Mouse (Mus musculus) limb, embryonic 11.5 days (tissue): ENCODE results near the gene Inhbc. TPM values are rescaled to one million over a fixed set of nuclear protein-coding genes. Genes with fewer than 3 reads are reported as not detected.
A peak's percentile ranks its signal among the peaks of the same experiment; 100 is the strongest.

Source experiments
- ATAC-seq: fragments of 200-750 bp; cut with Nextera tagmentation; 2 replicates; pipeline ENCODE4 v1.8.0; 2017; ENCODE audit warnings: low read depth; ENCODE audit not compliant: insufficient number of reproducible peaks, low FRiP score, low TSS enrichment
- DNase-seq: peaks from one replicate; pipeline ENCODE4 v3.0.0-alpha.2; 2015; ENCODE audit warnings: low spot score
- H3K27ac ChIP-seq: fragments of 300-500 bp; sonication (generic); replicated peaks from 2 replicates; pipeline ENCODE4 v1.5.1; 2014; ENCODE audit warnings: low read depth, mild to moderate bottlenecking, low read length
- H3K27me3 ChIP-seq: fragments of 300-500 bp; sonication (generic); 2 replicates; pipeline ENCODE4 v1.6.1; 2014; ENCODE audit warnings: mild to moderate bottlenecking, low read length, mixed read lengths; ENCODE audit not compliant: control insufficient read depth, insufficient read depth
- H3K36me3 ChIP-seq: fragments of 300-500 bp; sonication (generic); 2 replicates; pipeline ENCODE4 v1.6.1; 2014; ENCODE audit warnings: mild to moderate bottlenecking, low read length, moderate library complexity, mixed read lengths; ENCODE audit not compliant: control insufficient read depth, insufficient read depth
- H3K4me1 ChIP-seq: fragments of 300-500 bp; sonication (generic); 2 replicates; pipeline ENCODE4 v1.6.1; 2014; ENCODE audit warnings: low read length, mixed read lengths; ENCODE audit not compliant: control insufficient read depth, insufficient read depth
- H3K4me2 ChIP-seq: fragments of 300-500 bp; sonication (generic); 2 replicates; pipeline ENCODE4 v1.6.1; 2014; ENCODE audit warnings: low read depth, mild to moderate bottlenecking, moderate library complexity; ENCODE audit not compliant: severe bottlenecking
- H3K4me3 ChIP-seq: fragments of 300-500 bp; sonication (generic); 2 replicates; pipeline ENCODE4 v1.5.1; 2014; ENCODE audit warnings: low read depth, low read length
- H3K9ac ChIP-seq: fragments of 300-500 bp; sonication (generic); 2 replicates; pipeline ENCODE4 v1.6.1; 2014; ENCODE audit warnings: mild to moderate bottlenecking, low read length
- H3K9me3 ChIP-seq: fragments of 300-500 bp; sonication (generic); 2 replicates; pipeline ENCODE4 v1.6.1; 2016; ENCODE audit warnings: low read length; ENCODE audit not compliant: control insufficient read depth
- WGBS: fragments of 180-500 bp; shearing (Covaris S2); extraction: QIAGEN DNeasy Blood & Tissue Kit; methylation state at CpG from one replicate; pipeline ENCODE4 v1.1.7; 2014; 5-methylcytosine and 5-hydroxymethylcytosine counted together
- polyA plus RNA-seq: library from polyadenylated mRNA; unstranded; fragments of >200 nt; fragmentation: Nextera tagmentation; extraction: Ambion mirVana; gene quantifications from 2 replicates; pipeline ENCODE4 v1.2.1, GENCODE M21; 2014

Inhbc gene
- polyA plus RNA-seq, 1 experiment from 2014 or later: 0.15 TPM

DNA sequence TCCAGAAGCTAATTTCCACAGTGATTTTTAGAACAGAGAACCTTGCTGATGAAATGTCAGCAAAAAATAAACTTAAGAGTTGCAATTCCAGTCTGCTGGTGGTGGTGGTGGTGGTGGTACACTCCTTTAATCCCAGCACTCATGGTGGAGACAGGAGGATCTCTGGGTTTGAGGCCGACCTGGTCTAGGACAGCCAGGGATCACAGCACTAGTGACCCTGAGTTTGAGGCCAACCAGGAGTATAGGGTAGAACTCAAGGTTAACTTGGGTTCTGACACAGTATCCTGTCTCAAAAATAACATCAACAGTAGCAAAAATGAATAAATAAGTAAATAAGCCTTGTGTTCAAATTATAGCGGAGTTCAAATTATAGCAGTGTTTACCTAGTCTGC, 11.5 kb upstream of the Inhbc start:
- WGBS: 57% methylated on average over 2 of the region's 2 CpGs
- DNase-seq: no peak

DNA sequence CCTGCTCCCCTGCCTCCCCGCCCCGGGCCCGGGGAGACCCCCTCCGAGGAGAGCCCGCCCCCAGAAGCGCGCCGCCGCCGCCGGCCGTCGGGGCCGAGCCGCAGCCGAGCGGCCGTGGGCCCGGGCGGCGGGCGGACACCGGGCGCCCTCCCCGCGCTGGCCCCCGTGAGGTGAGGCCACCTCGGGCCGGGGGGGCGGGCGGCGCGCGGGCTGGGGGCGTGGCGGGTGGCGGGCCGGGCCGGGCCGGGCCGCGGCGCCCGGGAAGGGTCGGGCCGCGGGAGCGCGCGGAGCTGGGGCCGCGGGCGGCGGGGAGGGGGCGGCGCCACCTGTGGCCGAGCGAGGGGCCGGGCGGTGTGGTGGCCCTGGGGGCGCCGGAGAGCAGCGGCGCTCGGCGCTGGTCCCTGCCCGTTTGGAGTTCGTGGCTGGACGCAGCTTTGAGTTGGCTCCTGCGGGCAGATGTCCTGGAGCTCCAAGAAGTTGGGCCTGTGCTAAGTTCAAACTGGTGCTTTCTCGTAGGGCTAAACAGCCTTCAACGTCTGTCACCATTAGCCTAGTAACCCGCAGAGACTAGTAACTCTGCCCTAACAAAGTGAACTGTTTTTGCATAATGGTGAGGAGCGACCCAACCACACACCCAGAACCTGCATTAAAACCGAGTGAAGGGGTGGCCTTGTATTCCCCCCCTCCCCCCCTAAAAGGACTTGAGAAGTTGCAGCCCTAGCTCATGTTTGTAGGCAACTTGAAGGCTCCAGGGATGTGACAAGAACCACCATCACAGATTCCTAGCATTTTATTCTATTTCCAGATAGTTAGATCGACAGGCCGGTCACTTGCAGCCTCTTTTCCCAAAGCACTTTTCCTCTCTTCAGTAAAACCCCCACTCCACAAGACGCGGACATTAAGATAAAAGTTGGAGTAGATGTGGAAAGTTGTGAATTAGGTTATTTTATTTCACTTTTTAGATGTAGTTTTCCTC, 10.8 kb upstream of the Inhbc start:
- no peaks in the 10 kb centered on the region for H3K27me3 ChIP-seq
- peak; percentile 80 for DNase-seq
- H3K4me1 ChIP-seq: peaks cover 5% of the 10 kb centered on the region; the same call in 1 of the 2 replicates
- ATAC-seq: peak; percentile 60
- H3K9ac ChIP-seq: peak overlapping the region; percentile 97
- no peaks in the 10 kb centered on the region for H3K9me3 ChIP-seq
- H3K27ac ChIP-seq: peak overlapping the region; percentile 99
- no peaks in the 10 kb centered on the region for H3K36me3 ChIP-seq
- peak overlapping the region; percentile 57 for H3K4me3 ChIP-seq
- 3% methylated on average over 21 of the region's 79 CpGs for WGBS
- peak overlapping the region; percentile 58 for H3K4me2 ChIP-seq

More for the DNA sequence above, 11.5 kb upstream of the Inhbc start:
- no peaks in the 10 kb centered on the region for H3K36me3 ChIP-seq
- H3K9ac ChIP-seq: no peak overlapping the region; the same call in 1 of the 2 replicates
- H3K4me3 ChIP-seq: peak overlapping the region; percentile 57
- peaks cover 5% of the 10 kb centered on the region; the same call in 1 of the 2 replicates for H3K4me1 ChIP-seq
- ATAC-seq: no peak
- no peaks in the 10 kb centered on the region for H3K27me3 ChIP-seq
- H3K9me3 ChIP-seq: no peaks in the 10 kb centered on the region
- H3K4me2 ChIP-seq: peak overlapping the region; percentile 58
- H3K27ac ChIP-seq: peak overlapping the region; percentile 99; the same call in 1 of the 2 replicates

DNA sequence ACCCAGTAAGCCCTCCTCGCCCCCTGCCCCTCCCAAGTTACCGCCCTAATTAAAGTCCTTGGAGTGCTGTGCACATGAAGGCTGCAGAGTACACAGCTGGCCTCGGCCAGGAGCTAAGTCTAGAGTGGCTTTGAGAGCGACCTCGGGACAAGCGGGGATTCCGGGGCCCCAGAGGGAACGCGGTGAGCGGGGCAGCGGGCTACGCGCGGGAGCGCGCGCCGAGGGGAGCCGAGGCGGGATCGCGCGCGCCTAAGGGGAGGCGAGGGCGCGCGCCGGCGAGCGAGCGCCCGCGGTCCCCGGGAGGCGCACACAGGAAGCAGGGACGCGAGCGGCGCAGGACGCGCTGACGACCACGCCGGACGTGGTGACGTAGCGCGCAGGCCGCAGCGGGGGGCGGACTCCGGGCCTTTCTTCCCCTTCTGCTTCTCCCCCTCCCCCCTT, 10.0 kb upstream of the Inhbc start, which contains the start of gene R3hdm2:
Gene R3hdm2, plus strand, starts transcription at position 77 of the 441 bp plus-strand sequence.
- peaks cover 5% of the 10 kb centered on the region; the same call in 1 of the 2 replicates for H3K4me1 ChIP-seq
- ATAC-seq: peak; percentile 91

DNA sequence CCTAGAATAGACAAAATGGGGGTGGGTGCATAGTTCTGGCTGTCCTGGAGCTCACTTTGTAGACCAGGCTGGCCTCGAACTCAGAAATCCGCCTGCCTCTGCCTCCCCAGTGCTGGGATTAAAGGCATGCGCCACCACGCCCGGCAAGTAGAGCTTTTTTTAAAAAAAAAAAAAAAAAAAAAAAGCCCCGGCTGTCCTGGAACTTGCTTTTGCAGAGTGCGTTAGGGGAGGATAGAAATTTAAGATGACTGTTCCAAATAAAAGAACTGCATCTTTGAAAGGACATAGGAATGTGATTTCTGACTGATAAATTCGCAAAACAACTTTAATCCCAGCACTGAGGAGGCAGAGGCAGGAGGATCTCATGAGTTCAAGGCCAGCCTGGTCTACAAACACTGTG, 9.4 kb upstream of the Inhbc start:
- no peaks in the 10 kb centered on the region for H3K36me3 ChIP-seq
- H3K27me3 ChIP-seq: no peaks in the 10 kb centered on the region
- peak overlapping the region; percentile 57 for H3K4me3 ChIP-seq
- peak overlapping the region; percentile 97 for H3K9ac ChIP-seq
- no peak for DNase-seq
- peak overlapping the region; percentile 58 for H3K4me2 ChIP-seq
- no peak for ATAC-seq
- peaks cover 5% of the 10 kb centered on the region; the same call in 1 of the 2 replicates for H3K4me1 ChIP-seq
- H3K9me3 ChIP-seq: no peaks in the 10 kb centered on the region
- peak overlapping the region; percentile 99; the same call in 1 of the 2 replicates for H3K27ac ChIP-seq
- 87% methylated on average over 8 of the region's 8 CpGs for WGBS

More for the DNA sequence above, 10.0 kb upstream of the Inhbc start, which contains the start of gene R3hdm2:
- H3K4me2 ChIP-seq: peak within 1 kb of the TSS; percentile 58
- H3K27ac ChIP-seq: peak within 1 kb of the TSS; percentile 99
- DNase-seq: peak; percentile 98
- H3K27me3 ChIP-seq: no peaks in the 10 kb centered on the region
- H3K9ac ChIP-seq: peak within 1 kb of the TSS; percentile 97
- WGBS: under 1% methylated on average over 44 of the region's 53 CpGs
- H3K36me3 ChIP-seq: no peaks in the 10 kb centered on the region
- no peaks in the 10 kb centered on the region for H3K9me3 ChIP-seq
- H3K4me3 ChIP-seq: peak within 1 kb of the TSS; percentile 57

DNA sequence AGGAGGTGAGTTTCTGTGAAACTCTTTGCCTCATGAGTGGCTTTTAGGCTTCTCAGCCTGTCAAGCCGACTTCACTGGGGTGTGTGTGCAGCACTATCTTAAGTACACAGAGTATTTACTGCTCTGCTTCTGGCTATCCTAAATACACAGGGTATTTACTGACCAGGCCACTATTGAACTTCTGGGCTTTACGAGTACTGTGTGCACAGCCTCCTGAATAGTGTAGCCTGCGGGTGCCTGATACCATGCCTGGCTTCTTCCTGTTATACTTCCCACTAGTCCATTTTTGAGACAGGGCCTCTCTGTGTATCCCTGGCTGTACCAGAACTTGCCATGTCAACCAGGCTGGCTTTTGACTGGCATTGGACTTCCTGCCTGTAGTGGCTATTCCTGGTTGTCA, 7.5 kb upstream of the Inhbc start:
- Histone ChIP-seq H3K9ac (no peak overlapping the region), H3K4me3 (no peak overlapping the region), H3K9me3 (no peaks in the 10 kb centered on the region), H3K27ac (no peak overlapping the region), H3K36me3 (no peaks in the 10 kb centered on the region), H3K27me3 (no peaks in the 10 kb centered on the region), H3K4me2 (no peak overlapping the region), H3K4me1 (peaks cover 5% of the 10 kb centered on the region; the same call in 1 of the 2 replicates)
- ATAC-seq (no peak), DNase-seq (no peak)
- WGBS: 68% methylated on average over 3 of the region's 3 CpGs

DNA sequence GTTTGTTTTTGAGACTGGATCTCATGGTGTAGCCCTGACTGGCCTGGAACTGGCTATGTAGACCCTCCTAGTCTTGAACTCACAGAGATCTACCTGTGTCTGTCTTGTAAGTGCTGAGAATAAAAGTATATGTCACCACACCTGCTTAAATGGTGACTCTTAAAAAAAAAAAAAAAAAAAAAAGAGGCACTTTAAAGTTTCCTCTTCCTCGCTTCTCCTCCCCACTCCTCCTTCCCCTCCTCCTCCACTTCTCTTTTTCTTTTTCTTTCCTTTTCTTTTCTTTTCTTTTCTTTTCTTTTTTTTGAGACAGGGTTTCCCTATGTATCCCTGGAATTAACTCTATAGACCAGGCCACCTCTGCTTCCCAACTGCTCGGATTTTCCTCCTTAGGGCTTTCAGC, 792 bp upstream of the Inhbc start:
- Histone ChIP-seq H3K36me3 (no peaks in the 10 kb centered on the region), H3K9ac (no peak overlapping the region), H3K4me1 (no peaks in the 10 kb centered on the region), H3K27me3 (no peaks in the 10 kb centered on the region), H3K9me3 (no peaks in the 10 kb centered on the region), H3K27ac (no peak overlapping the region), H3K4me3 (no peak overlapping the region), H3K4me2 (no peak overlapping the region)
- no peak for ATAC-seq
- WGBS: 88% methylated on average over 2 of the region's 2 CpGs
- DNase-seq: no peak

DNA sequence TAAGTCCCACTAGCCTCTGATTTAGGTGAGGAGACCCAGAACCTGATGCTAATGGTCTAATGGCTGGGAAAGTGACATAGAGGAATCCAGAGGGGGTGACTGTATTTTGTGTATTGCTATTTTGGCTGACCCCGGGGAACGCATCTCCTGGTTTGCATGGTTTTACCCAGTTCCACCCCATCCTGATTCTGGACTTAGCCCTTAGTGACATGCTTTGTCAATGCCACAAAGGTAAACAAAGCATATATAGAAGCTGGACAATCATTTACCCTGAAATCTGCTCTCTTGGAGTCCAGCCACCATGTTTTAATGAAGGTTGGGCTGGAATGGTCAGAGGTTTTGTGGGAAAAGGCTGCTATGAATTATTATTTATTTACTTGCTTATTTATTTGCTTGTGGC, 2.0 kb downstream of the Inhbc start:
- Histone ChIP-seq H3K27ac (no peak overlapping the region), H3K9me3 (no peaks in the 10 kb centered on the region), H3K27me3 (no peaks in the 10 kb centered on the region), H3K4me1 (no peaks in the 10 kb centered on the region), H3K9ac (no peak overlapping the region), H3K4me2 (no peak overlapping the region), H3K36me3 (no peaks in the 10 kb centered on the region), H3K4me3 (no peak overlapping the region)
- DNase-seq (no peak), ATAC-seq (no peak)
- WGBS: 91% methylated on average over 2 of the region's 2 CpGs

DNA sequence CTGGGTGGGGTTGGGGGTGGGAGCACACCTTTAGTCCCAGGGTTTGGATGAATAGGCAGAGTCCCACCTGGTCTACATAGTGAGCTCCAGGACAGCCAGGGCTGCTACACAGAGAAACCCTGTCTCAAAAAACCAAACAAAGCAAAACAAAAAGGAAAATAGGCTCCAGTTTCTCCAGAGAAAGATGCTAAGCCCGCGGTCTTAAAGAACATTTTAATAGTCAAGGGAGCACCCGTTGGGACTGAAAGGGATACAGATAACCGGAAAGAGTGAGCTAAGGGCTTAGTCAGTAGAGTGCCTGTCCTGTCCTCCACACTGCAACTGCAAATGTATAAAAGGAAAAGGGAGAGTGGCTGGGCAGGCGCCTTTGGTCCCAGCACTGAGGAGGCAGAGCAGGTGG, 3.1 kb downstream of the Inhbc start:
- no peak overlapping the region for H3K4me3 ChIP-seq
- H3K4me2 ChIP-seq: no peak overlapping the region
- DNase-seq: no peak
- no peaks in the 10 kb centered on the region for H3K36me3 ChIP-seq
- H3K4me1 ChIP-seq: no peaks in the 10 kb centered on the region
- H3K9me3 ChIP-seq: no peaks in the 10 kb centered on the region
- WGBS: 76% methylated on average over 5 of the region's 5 CpGs
- no peak overlapping the region for H3K9ac ChIP-seq
- no peaks in the 10 kb centered on the region for H3K27me3 ChIP-seq
- H3K27ac ChIP-seq: no peak overlapping the region
- no peak for ATAC-seq
